Mouse (Mus musculus) midbrain, postnatal 0 days (tissue): ENCODE data around the gene Rdm1. TPM values are rescaled to one million over a fixed set of nuclear protein-coding genes. Genes with fewer than 3 reads are reported as not detected.

ENCODE experiments used
- ATAC-seq: fragments of 200-750 bp; cut with Nextera tagmentation; 2 replicates; pipeline ENCODE4 v1.8.0; 2017; ENCODE audit warnings: moderate number of reproducible peaks, mild to moderate bottlenecking, moderate TSS enrichment, moderate library complexity; ENCODE audit not compliant: low FRiP score
- DNase-seq: peaks from one replicate; pipeline ENCODE4 v3.0.0-alpha.2; 2015; ENCODE audit warnings: low spot score
- H3K27ac ChIP-seq: fragments of 300-500 bp; sonication (generic); 2 replicates; pipeline ENCODE4 v1.5.1; 2014; ENCODE audit warnings: low read depth, mild to moderate bottlenecking, low read length, mixed read lengths
- H3K27me3 ChIP-seq: fragments of 300-500 bp; sonication (generic); 2 replicates; pipeline ENCODE4 v1.6.1; 2014; ENCODE audit warnings: low read length, control low read depth, mixed read lengths; ENCODE audit not compliant: insufficient read depth
- H3K36me3 ChIP-seq: fragments of 300-500 bp; sonication (generic); 2 replicates; pipeline ENCODE4 v1.6.1; 2014; ENCODE audit warnings: low read length, control low read depth, mixed read lengths; ENCODE audit not compliant: insufficient read depth
- H3K4me1 ChIP-seq: fragments of 300-500 bp; sonication (generic); 2 replicates; pipeline ENCODE4 v1.6.1; 2014; ENCODE audit warnings: mild to moderate bottlenecking, control low read depth, antibody characterized with exemption, low read length, mixed read lengths; ENCODE audit not compliant: insufficient read depth
- H3K4me2 ChIP-seq: fragments of 300-500 bp; sonication (generic); 2 replicates; pipeline ENCODE4 v1.6.1; 2014; ENCODE audit warnings: low read depth, mild to moderate bottlenecking, low read length, mixed read lengths; ENCODE audit not compliant: poor library complexity, severe bottlenecking
- H3K4me3 ChIP-seq: fragments of 300-500 bp; sonication (generic); 2 replicates; pipeline ENCODE4 v1.5.1; 2014; ENCODE audit warnings: low read depth, mild to moderate bottlenecking, low read length, moderate library complexity
- H3K9ac ChIP-seq: fragments of 300-500 bp; sonication (generic); replicated peaks from 2 replicates; pipeline ENCODE4 v1.6.1; 2014; ENCODE audit warnings: mild to moderate bottlenecking, low read length, moderate library complexity, mixed read lengths; ENCODE audit not compliant: poor library complexity, severe bottlenecking
- H3K9me3 ChIP-seq: fragments of 300-500 bp; sonication (generic); 2 replicates; pipeline ENCODE4 v1.6.1; 2016; ENCODE audit warnings: low read length, control low read depth
- CTCF ChIP-seq: IDR thresholded peaks from 2 replicates; pipeline ENCODE4 v1.5.1; 2016; ENCODE audit warnings: antibody characterized with exemption, mild to moderate bottlenecking
- WGBS: fragments of 180-500 bp; shearing (Covaris S2); extraction: QIAGEN DNeasy Blood & Tissue Kit; methylation state at CpG from one replicate; pipeline ENCODE4 v1.1.7; 2014; 5-methylcytosine and 5-hydroxymethylcytosine counted together
- polyA plus RNA-seq: library from polyadenylated mRNA; unstranded; fragments of >200 nt; fragmentation: Nextera tagmentation; extraction: Ambion mirVana; gene quantifications from 2 replicates; pipeline ENCODE4 v1.2.1, GENCODE M21; 2015
- total RNA-seq: library from RNA; depleted of rRNA; stranded (reverse); fragments of >200 nt; gene quantifications from 2 replicates; pipeline ENCODE4 v1.2.3, GENCODE M21; 2014; rRNA removed

Rdm1 gene
- total and polyA plus RNA-seq, 2 experiments from 2014 or later = 3.6 to 8.3 TPM

DNA sequence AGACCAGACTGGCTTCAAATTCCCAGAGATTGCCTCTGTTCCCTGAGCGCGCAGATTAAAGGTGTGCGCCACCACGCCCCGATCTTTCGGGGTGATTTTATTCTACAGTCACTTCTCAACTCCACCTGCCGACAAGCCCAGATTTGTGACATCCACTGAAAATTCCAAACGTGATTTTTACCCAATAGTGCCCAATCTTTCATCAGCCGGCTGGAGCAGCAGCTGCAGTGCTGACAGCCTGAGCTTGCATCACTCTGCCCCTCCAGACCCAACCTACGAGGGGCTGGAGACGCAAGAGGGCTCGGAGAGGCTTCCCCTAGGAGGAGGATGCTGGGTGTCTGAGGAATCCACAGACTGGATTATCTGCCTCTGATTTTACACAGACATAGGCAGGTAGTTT lies 50.7 kb downstream of the Rdm1 start:
- no peaks in the 10 kb centered on the region for H3K9me3 ChIP-seq
- H3K27me3 ChIP-seq = no peaks in the 10 kb centered on the region
- no peak overlapping the region for H3K27ac ChIP-seq
- no peak overlapping the region for H3K4me3 ChIP-seq
- no peaks in the 10 kb centered on the region for H3K36me3 ChIP-seq
- WGBS = 84% methylated on average over 12 of the region's 12 CpGs
- H3K9ac ChIP-seq = no peak overlapping the region
- ATAC-seq (no peak), DNase-seq (no peak)
- no peaks in the 10 kb centered on the region for H3K4me1 ChIP-seq
- no peak for TF ChIP-seq CTCF
- H3K4me2 ChIP-seq = no peak overlapping the region

DNA sequence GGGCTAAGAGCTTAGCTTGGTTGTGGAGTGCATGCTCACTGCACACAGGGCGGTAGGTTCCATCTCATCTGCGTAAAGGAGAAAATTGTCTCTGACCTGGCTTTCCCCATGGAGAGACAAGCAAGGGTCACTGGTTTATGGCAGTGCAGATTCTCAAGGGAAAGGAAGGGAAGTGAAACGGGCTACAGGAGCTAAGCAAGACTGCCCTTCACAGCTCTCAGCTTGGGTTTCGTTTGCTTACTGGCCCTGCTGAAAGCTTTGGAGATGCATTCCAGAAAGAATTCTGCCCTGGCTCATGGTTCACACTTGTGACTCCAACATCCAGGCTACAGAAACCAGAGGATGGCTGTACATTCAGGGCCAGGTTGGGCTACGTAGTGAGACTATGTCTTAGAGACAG lies 51.8 kb downstream of the Rdm1 start:
- Histone ChIP-seq H3K4me2 (no peak overlapping the region), H3K36me3 (no peaks in the 10 kb centered on the region), H3K9me3 (no peaks in the 10 kb centered on the region), H3K4me1 (no peaks in the 10 kb centered on the region), H3K27me3 (no peaks in the 10 kb centered on the region), H3K9ac (no peak overlapping the region), H3K27ac (no peak overlapping the region), H3K4me3 (no peak overlapping the region)
- no peak for DNase-seq
- no peak for TF ChIP-seq CTCF
- 86% methylated on average over 5 of the region's 5 CpGs for WGBS
- no peak for ATAC-seq

DNA sequence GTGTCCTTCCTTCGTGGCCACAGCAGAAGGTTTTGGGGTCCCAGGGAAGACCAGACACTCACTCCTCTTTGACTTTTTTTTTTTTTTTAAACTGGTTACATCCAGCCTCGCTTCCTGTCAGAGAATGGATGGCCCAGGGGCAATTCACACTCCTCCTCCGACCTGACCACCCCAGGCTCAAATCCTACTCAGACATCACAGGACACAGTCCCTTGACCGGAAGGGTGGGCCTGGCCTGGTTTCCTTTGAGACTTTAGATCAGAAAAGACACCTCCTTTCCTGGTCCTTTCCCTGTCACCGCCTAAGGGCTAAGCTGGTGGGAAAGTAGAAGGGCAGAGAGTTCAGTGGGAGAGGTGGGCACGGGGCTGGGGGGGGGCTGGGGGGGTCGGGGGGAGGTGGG lies 52.9 kb downstream of the Rdm1 start:
- no peaks in the 10 kb centered on the region for H3K36me3 ChIP-seq
- H3K9me3 ChIP-seq = no peaks in the 10 kb centered on the region
- H3K4me3 ChIP-seq = no peak overlapping the region
- no peak for ATAC-seq
- H3K27ac ChIP-seq = no peak overlapping the region
- DNase-seq = no peak
- no peak for TF ChIP-seq CTCF
- 64% methylated on average over 5 of the region's 7 CpGs for WGBS
- H3K4me1 ChIP-seq = no peaks in the 10 kb centered on the region
- no peak overlapping the region for H3K9ac ChIP-seq
- no peaks in the 10 kb centered on the region for H3K27me3 ChIP-seq
- no peak overlapping the region for H3K4me2 ChIP-seq

DNA sequence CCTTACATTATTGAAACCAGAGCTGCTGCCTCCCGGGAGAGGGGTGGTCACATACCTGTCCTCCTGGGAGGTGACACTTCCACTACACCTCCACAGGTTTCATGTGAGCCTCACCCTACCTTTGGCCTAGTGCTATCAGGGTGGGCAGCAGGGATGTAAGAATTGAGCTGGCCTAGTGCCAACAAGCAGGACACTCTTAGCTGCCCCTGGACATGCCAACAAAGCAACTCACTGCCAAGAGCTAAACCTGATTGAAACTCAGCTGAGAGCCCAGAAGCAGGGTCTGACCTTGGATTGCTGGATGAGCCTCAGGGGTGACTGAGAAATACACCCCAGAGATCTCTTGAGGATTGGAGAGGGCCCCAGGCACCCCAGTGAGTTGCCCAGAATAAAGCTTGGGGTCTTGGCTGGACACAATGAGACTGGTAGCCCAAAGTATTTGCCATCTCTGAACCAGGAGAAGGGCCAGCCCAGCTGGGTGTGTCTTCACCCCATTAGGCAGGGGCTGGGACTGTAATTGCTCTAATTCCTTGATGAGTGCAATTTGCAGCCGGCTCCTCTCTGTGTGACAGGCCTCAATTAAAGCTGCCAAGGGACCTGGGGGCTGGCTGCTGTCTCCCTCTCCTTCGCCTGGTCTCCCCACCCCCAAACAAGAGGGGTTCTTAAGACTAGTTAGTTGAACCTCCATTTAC lies 53.8 kb downstream of the Rdm1 start:
- WGBS = 54% methylated on average over 3 of the region's 3 CpGs
- Histone ChIP-seq H3K4me2 (no peak overlapping the region), H3K36me3 (no peaks in the 10 kb centered on the region), H3K9ac (no peak overlapping the region), H3K4me3 (no peak overlapping the region), H3K27me3 (no peaks in the 10 kb centered on the region), H3K27ac (no peak overlapping the region), H3K9me3 (no peaks in the 10 kb centered on the region), H3K4me1 (no peaks in the 10 kb centered on the region)
- ATAC-seq (no peak), DNase-seq (no peak)
- no peak for TF ChIP-seq CTCF

DNA sequence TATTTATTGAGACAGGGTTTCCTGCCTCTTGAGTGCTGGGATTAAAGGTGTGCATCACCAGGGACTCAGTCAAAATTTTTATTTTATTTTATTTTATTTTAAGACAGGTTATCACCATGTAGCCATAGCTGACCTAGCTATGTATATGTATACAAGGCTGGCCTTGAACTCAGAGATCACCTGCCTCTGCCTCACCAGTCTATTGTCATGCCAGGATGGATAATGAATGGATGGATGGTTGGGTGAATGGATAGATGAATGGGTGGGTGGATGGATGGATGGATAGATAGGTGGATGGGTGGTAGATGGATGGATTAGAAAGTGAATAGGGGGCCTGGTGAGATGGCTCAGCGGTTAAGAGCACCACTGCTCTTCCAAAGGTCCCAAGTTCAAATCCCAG lies 55.0 kb downstream of the Rdm1 start:
- no peak overlapping the region for H3K4me2 ChIP-seq
- DNase-seq = no peak
- H3K4me3 ChIP-seq = no peak overlapping the region
- no peak for ATAC-seq
- H3K9ac ChIP-seq = no peak overlapping the region
- H3K9me3 ChIP-seq = no peaks in the 10 kb centered on the region
- no peak overlapping the region for H3K27ac ChIP-seq
- no peaks in the 10 kb centered on the region for H3K4me1 ChIP-seq
- 76% methylated on average over 1 of the region's 1 CpGs for WGBS
- no peaks in the 10 kb centered on the region for H3K36me3 ChIP-seq
- no peaks in the 10 kb centered on the region for H3K27me3 ChIP-seq
- no peak for TF ChIP-seq CTCF

DNA sequence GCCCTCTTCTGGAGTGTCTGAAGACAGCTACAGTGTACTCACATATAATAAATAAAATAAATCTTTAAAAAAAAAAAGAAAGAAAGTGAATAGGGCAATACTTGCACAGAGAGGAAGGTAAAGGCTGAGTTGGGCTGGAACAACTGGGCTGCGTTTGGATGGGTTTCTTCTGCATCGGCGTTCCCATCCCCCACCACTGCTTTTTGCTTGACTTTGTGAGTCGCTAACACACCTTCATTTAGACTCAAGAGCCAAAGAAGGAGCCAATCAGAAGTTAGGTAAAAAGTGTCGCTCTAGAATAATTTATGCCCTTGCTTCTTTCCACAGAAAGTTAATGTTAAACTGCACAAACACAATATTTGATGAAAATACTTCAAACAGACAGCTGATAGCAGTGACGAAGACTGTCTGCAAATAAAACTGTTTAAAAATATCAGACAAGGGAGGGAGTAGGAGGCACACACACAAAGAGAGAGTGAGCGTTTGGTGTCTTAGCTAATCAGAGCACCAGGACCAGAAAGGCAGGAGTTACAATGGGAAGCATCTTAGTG lies 55.5 kb downstream of the Rdm1 start:
- Histone ChIP-seq H3K36me3 (no peaks in the 10 kb centered on the region), H3K4me3 (no peak overlapping the region), H3K9ac (no peak overlapping the region), H3K4me2 (no peak overlapping the region), H3K4me1 (no peaks in the 10 kb centered on the region), H3K27me3 (no peaks in the 10 kb centered on the region), H3K27ac (no peak overlapping the region), H3K9me3 (no peaks in the 10 kb centered on the region)
- ATAC-seq = no peak
- no peak for DNase-seq
- WGBS = 78% methylated on average over 7 of the region's 7 CpGs
- no peak for TF ChIP-seq CTCF

Other genes with a start within 250 kb of the Rdm1 start
- 67.4 and 78.3 TPM in 2 replicates for gene Aarsd1, start 209.6 kb upstream of the Rdm1 start, total RNA-seq
- gene Aarsd1, start 209.6 kb upstream of the Rdm1 start, polyA plus RNA-seq = 96.3 and 107 TPM in 2 replicates
- 1.8 and 5.7 TPM in 2 replicates for gene Gm27029, start 202.4 kb upstream of the Rdm1 start, total RNA-seq
- 6.3 and 6.8 TPM in 2 replicates for gene Gm27029, start 202.4 kb upstream of the Rdm1 start, polyA plus RNA-seq
- gene Rundc1, start 202.1 kb upstream of the Rdm1 start, total RNA-seq = 10.4 and 12.9 TPM in 2 replicates
- gene Rundc1, start 202.1 kb upstream of the Rdm1 start, polyA plus RNA-seq = 24.2 and 25.2 TPM in 2 replicates
- gene Ptges3l, start 201.9 kb upstream of the Rdm1 start, total RNA-seq = 0.66 and 2.7 TPM in 2 replicates
- 2.9 TPM in 2 replicates for gene Ptges3l, start 201.9 kb upstream of the Rdm1 start, polyA plus RNA-seq
- gene Rpl27, start 184.9 kb upstream of the Rdm1 start, total RNA-seq = 605 and 614 TPM in 2 replicates
- gene Rpl27, start 184.9 kb upstream of the Rdm1 start, polyA plus RNA-seq = 227 and 260 TPM in 2 replicates
- 1.9 and 3.3 TPM in 2 replicates for gene Ifi35, start 178.8 kb upstream of the Rdm1 start, total RNA-seq
- gene Ifi35, start 178.8 kb upstream of the Rdm1 start, polyA plus RNA-seq = 4.5 TPM in 2 replicates
- 90.5 and 96.3 TPM in 2 replicates for gene Rnd2, start 162.2 kb upstream of the Rdm1 start, total RNA-seq
- gene Rnd2, start 162.2 kb upstream of the Rdm1 start, polyA plus RNA-seq = 95.7 and 104 TPM in 2 replicates
- 313 and 334 TPM in 2 replicates for gene Vat1, start 161.0 kb upstream of the Rdm1 start, total RNA-seq
- gene Vat1, start 161.0 kb upstream of the Rdm1 start, polyA plus RNA-seq = 143 and 146 TPM in 2 replicates
- 2.8 and 5.1 TPM in 2 replicates for gene Brca1, start 75.2 kb upstream of the Rdm1 start, total RNA-seq
- gene Brca1, start 75.2 kb upstream of the Rdm1 start, polyA plus RNA-seq = 0.84 and 0.90 TPM in 2 replicates
- 121 and 128 TPM in 2 replicates for gene Nbr1, start 75.0 kb upstream of the Rdm1 start, total RNA-seq
- 56.3 and 59.7 TPM in 2 replicates for gene Nbr1, start 75.0 kb upstream of the Rdm1 start, polyA plus RNA-seq
- gene Tmem106a, start 45.0 kb upstream of the Rdm1 start, total RNA-seq = 1.5 and 3.0 TPM in 2 replicates
- gene Tmem106a, start 45.0 kb upstream of the Rdm1 start, polyA plus RNA-seq = 3.5 and 3.6 TPM in 2 replicates
- gene Gm11634, start 27.9 kb upstream of the Rdm1 start, total RNA-seq = not detected in 2 replicates
- not detected in 2 replicates for gene Gm11634, start 27.9 kb upstream of the Rdm1 start, polyA plus RNA-seq
- gene Arl4d, start 38.3 kb downstream of the Rdm1 start, total RNA-seq = 4.5 and 6.9 TPM in 2 replicates
- gene Arl4d, start 38.3 kb downstream of the Rdm1 start, polyA plus RNA-seq = 5.7 and 7.1 TPM in 2 replicates
- gene Dhx8, start 105.7 kb downstream of the Rdm1 start, total RNA-seq = 25.7 and 28.5 TPM in 2 replicates
- 22.2 and 30.6 TPM in 2 replicates for gene Dhx8, start 105.7 kb downstream of the Rdm1 start, polyA plus RNA-seq
- gene Etv4, start 158.2 kb downstream of the Rdm1 start, total RNA-seq = 25.6 and 30.4 TPM in 2 replicates
- 18.4 and 18.5 TPM in 2 replicates for gene Etv4, start 158.2 kb downstream of the Rdm1 start, polyA plus RNA-seq